Mouse (Mus musculus) right cerebral cortex, adult 18-20 months (tissue): ENCODE measurements around the gene Plekha6.

Source experiments
- DNase-seq: peaks from one replicate; pipeline ENCODE4 v3.0.0; 2022; ENCODE audit warnings: mixed read lengths

The Plekha6 gene

GRCm38 (mm10) chr1:133215753-133216152 is 51.7 kb downstream of the Plekha6 start:
- no peak for DNase-seq

- DNase-seq = no peak
Observed at GRCm38 (mm10) chr1:133217031-133217430, 53.0 kb downstream of the Plekha6 start.

GRCm38 (mm10) chr1:133219106-133219505 is 55.1 kb downstream of the Plekha6 start:
- DNase-seq = no peak

- DNase-seq = no peak
Observed at GRCm38 (mm10) chr1:133221459-133221858, 57.4 kb downstream of the Plekha6 start.

GRCm38 (mm10) chr1:133222445-133222995 is 58.5 kb downstream of the Plekha6 start:
- DNase-seq = no peak

- no peak for DNase-seq
Observed at GRCm38 (mm10) chr1:133224674-133225073, 60.7 kb downstream of the Plekha6 start.

- no peak for DNase-seq
Observed at GRCm38 (mm10) chr1:133225137-133225536, 61.1 kb downstream of the Plekha6 start.

- no peak for DNase-seq
Observed at GRCm38 (mm10) chr1:133225561-133225960, 61.6 kb downstream of the Plekha6 start.

GRCm38 (mm10) chr1:133225963-133226660 is 62.1 kb downstream of the Plekha6 start:
- DNase-seq = peak; percentile 62

GRCm38 (mm10) chr1:133226928-133227327 is 62.9 kb downstream of the Plekha6 start:
- peak; percentile 67 for DNase-seq

GRCm38 (mm10) chr1:133227378-133227777 is 63.4 kb downstream of the Plekha6 start:
- DNase-seq = no peak

GRCm38 (mm10) chr1:133228809-133229487 is 64.9 kb downstream of the Plekha6 start:
- no peak for DNase-seq

GRCm38 (mm10) chr1:133231523-133232193 is 67.6 kb downstream of the Plekha6 start:
- no peak for DNase-seq

GRCm38 (mm10) chr1:133235909-133236308 is 71.9 kb downstream of the Plekha6 start:
- DNase-seq = no peak

GRCm38 (mm10) chr1:133236693-133237440 is 72.9 kb downstream of the Plekha6 start:
- DNase-seq = no peak

- peak; percentile 75 for DNase-seq
Observed at GRCm38 (mm10) chr1:133237670-133238069, 73.7 kb downstream of the Plekha6 start.

- DNase-seq = peak; percentile 74
Observed at GRCm38 (mm10) chr1:133239121-133239812, 75.3 kb downstream of the Plekha6 start.

GRCm38 (mm10) chr1:133239813-133240160 is 75.8 kb downstream of the Plekha6 start:
- DNase-seq = no peak

- no peak for DNase-seq
Observed at GRCm38 (mm10) chr1:133240881-133241280, 76.9 kb downstream of the Plekha6 start.

GRCm38 (mm10) chr1:133244668-133245067 is 80.7 kb downstream of the Plekha6 start:
- no peak for DNase-seq

GRCm38 (mm10) chr1:133245690-133246619 is 81.9 kb downstream of the Plekha6 start:
- DNase-seq = peak; percentile 55
